Mouse (Mus musculus) adrenal gland, postnatal 10 days (tissue): ENCODE data around the gene Esrrb. TPM values are rescaled to one million over a fixed set of nuclear protein-coding genes. Genes with fewer than 3 reads are reported as not detected.

Experiments
- DNase-seq: peaks from one replicate; pipeline ENCODE4 v3.0.0; 2021; ENCODE audit warnings: mixed read lengths
- total RNA-seq, 2 experiments: library from RNA; stranded (reverse); gene quantifications; 2 replicates each; pipeline ENCODE4 v1.2.3; 2021

Gene Esrrb
- total RNA-seq, 2 experiments from 2014 or later: 0.33 to 1.0 TPM

- peak; percentile 83 for DNase-seq
These were observed 137.8 kb downstream of the Esrrb start for GRCm38 (mm10) chr12:86498765-86499164.

- DNase-seq: no peak
These were observed 140.8 kb downstream of the Esrrb start for GRCm38 (mm10) chr12:86501728-86502127.

- no peak for DNase-seq
These were observed 143.0 kb downstream of the Esrrb start for GRCm38 (mm10) chr12:86503921-86504320.

GRCm38 (mm10) chr12:86504321-86504720, 143.4 kb downstream of the Esrrb start:
- no peak for DNase-seq

- no peak for DNase-seq
These were observed 146.8 kb downstream of the Esrrb start for GRCm38 (mm10) chr12:86507741-86508140.

GRCm38 (mm10) chr12:86508313-86508988, 147.5 kb downstream of the Esrrb start:
- no peak for DNase-seq

- DNase-seq: no peak
These were observed 148.7 kb downstream of the Esrrb start for GRCm38 (mm10) chr12:86509295-86510279.

- no peak for DNase-seq
These were observed 151.4 kb downstream of the Esrrb start for GRCm38 (mm10) chr12:86512335-86512734.

- no peak for DNase-seq
These were observed 152.7 kb downstream of the Esrrb start for GRCm38 (mm10) chr12:86513596-86513995.

- DNase-seq: no peak
These were observed 155.7 kb downstream of the Esrrb start for GRCm38 (mm10) chr12:86516602-86517001.

GRCm38 (mm10) chr12:86517721-86518120, 156.8 kb downstream of the Esrrb start:
- DNase-seq: no peak

- peak; percentile 34 for DNase-seq
These were observed 157.8 kb downstream of the Esrrb start for GRCm38 (mm10) chr12:86518746-86519145.

- DNase-seq: peak; percentile 43
These were observed 173.4 kb downstream of the Esrrb start for GRCm38 (mm10) chr12:86534283-86534682.

- DNase-seq: no peak
These were observed 176.9 kb downstream of the Esrrb start for GRCm38 (mm10) chr12:86537799-86538198.

GRCm38 (mm10) chr12:86538711-86539110, 177.8 kb downstream of the Esrrb start:
- peak; percentile 38 for DNase-seq

GRCm38 (mm10) chr12:86539511-86539910, 178.6 kb downstream of the Esrrb start:
- peak; percentile 39 for DNase-seq

GRCm38 (mm10) chr12:86547808-86548207, 186.9 kb downstream of the Esrrb start:
- DNase-seq: peak; percentile 41

- DNase-seq: no peak
These were observed 192.1 kb downstream of the Esrrb start for GRCm38 (mm10) chr12:86553037-86553436.

GRCm38 (mm10) chr12:86556796-86557517, 196.0 kb downstream of the Esrrb start:
- DNase-seq: no peak

- DNase-seq: no peak
These were observed 198.0 kb downstream of the Esrrb start for GRCm38 (mm10) chr12:86558889-86559288.

GRCm38 (mm10) chr12:86562705-86563104, 201.8 kb downstream of the Esrrb start:
- DNase-seq: no peak

GRCm38 (mm10) chr12:86565996-86566395, 205.1 kb downstream of the Esrrb start:
- DNase-seq: no peak
